Mouse (Mus musculus) MEL (cell line): Measurements from ENCODE around the gene Prdm16. TPM values are rescaled to one million over a fixed set of nuclear protein-coding genes. Genes with fewer than 3 reads are reported as not detected.

Experiments
- DNase-seq: peaks from one replicate; pipeline ENCODE4 v3.0.0; 2011; ENCODE audit warnings: low read depth, low spot score
- H3K27ac ChIP-seq: 2 replicates; pipeline ENCODE4 v1.5.1; 2012; ENCODE audit warnings: low read depth, mild to moderate bottlenecking, control low read depth, low read length, moderate library complexity; ENCODE audit not compliant: control insufficient read depth
- H3K27me3 ChIP-seq, 2 experiments: fragments of 150-350 bp in 1 of 2; sonication (generic) in 1 of 2; 2 replicates each; pipeline ENCODE4 v1.6.1; 2012; ENCODE audit warnings: low read length in 2 of 2, mild to moderate bottlenecking in 2 of 2, improper control_type of control experiment in 1 of 2, moderate library complexity in 1 of 2; ENCODE audit not compliant: insufficient read depth in 2 of 2, control insufficient read depth in 1 of 2
- H3K36me3 ChIP-seq, 2 experiments: 2 replicates each; pipeline ENCODE4 v1.6.1; 2012 to 2014; ENCODE audit warnings: low read length in 2 of 2, improper control_type of control experiment in 1 of 2, inconsistent platforms in 1 of 2, mild to moderate bottlenecking in 1 of 2; ENCODE audit not compliant: insufficient read depth in 2 of 2, control insufficient read depth in 1 of 2
- H3K4me1 ChIP-seq, 2 experiments: fragments of 150-350 bp in 1 of 2; sonication (generic) in 1 of 2; 2 replicates each; pipeline ENCODE4 v1.6.1; 2012; ENCODE audit warnings: low read length in 2 of 2, improper control_type of control experiment in 1 of 2, mild to moderate bottlenecking in 1 of 2; ENCODE audit not compliant: insufficient read depth in 2 of 2, control insufficient read depth in 1 of 2
- H3K4me3 ChIP-seq, 2 experiments: fragments of 150-350 bp in 1 of 2; sonication (generic) in 1 of 2; 2 replicates each; pipeline ENCODE4 v1.5.1; 2012; ENCODE audit warnings: low read depth in 2 of 2, low read length in 2 of 2, mild to moderate bottlenecking in 2 of 2, moderate library complexity in 2 of 2, control low read depth in 1 of 2, improper control_type of control experiment in 1 of 2; ENCODE audit not compliant: control insufficient read depth in 1 of 2, insufficient read depth in 1 of 2
- H3K79me2 ChIP-seq: 2 replicates; pipeline ENCODE4 v1.6.1; 2012; ENCODE audit warnings: mild to moderate bottlenecking, low read length, moderate library complexity; ENCODE audit not compliant: control insufficient read depth, poor library complexity, insufficient read depth
- H3K9ac ChIP-seq: 2 replicates; pipeline ENCODE4 v1.6.1; 2012; ENCODE audit warnings: low read depth, mild to moderate bottlenecking, control low read depth, low read length, moderate library complexity; ENCODE audit not compliant: control insufficient read depth, poor library complexity, severe bottlenecking
- H3K9me3 ChIP-seq: fragments of 150-350 bp; sonication (generic); replicated peaks from 2 replicates; pipeline ENCODE4 v1.6.1; 2012; ENCODE audit warnings: mild to moderate bottlenecking, low read length, improper control_type of control experiment, moderate library complexity; ENCODE audit not compliant: insufficient read depth
- BHLHE40 ChIP-seq: IDR thresholded peaks from 2 replicates; pipeline ENCODE4 v1.6.1; 2012; ENCODE audit warnings: low read depth, mild to moderate bottlenecking, inconsistent platforms, low read length, improper control_type of control experiment, borderline replicate concordance
- CHD1 ChIP-seq: IDR thresholded peaks from 2 replicates; pipeline ENCODE4 v1.6.1; 2012; ENCODE audit warnings: low read depth, mild to moderate bottlenecking, inconsistent platforms, low read length, improper control_type of control experiment
- CTCF ChIP-seq, 3 experiments: IDR thresholded peaks in 2 of 3; conservative IDR thresholded peaks in 1 of 3; 2 replicates each; pipeline ENCODE4 v1.5.1; 2011 to 2012; ENCODE audit warnings: low read length in 3 of 3, low read depth in 2 of 3, mild to moderate bottlenecking in 2 of 3, improper control_type of control experiment in 1 of 3, inconsistent platforms in 1 of 3, mixed read lengths in 1 of 3, moderate library complexity in 1 of 3; ENCODE audit not compliant: control insufficient read depth in 1 of 3, insufficient read depth in 1 of 3, poor library complexity in 1 of 3, severe bottlenecking in 1 of 3
- JUND ChIP-seq: IDR thresholded peaks from 2 replicates; pipeline ENCODE4 v1.6.1; 2011; ENCODE audit warnings: low read depth, mild to moderate bottlenecking, improper control_type of control experiment, low read length
- MAFK ChIP-seq: IDR thresholded peaks from 2 replicates; pipeline ENCODE4 v1.6.1; 2011; ENCODE audit warnings: low read depth, mild to moderate bottlenecking, low read length, improper control_type of control experiment, borderline replicate concordance
- MEF2A ChIP-seq: IDR thresholded peaks from 2 replicates; pipeline ENCODE4 v1.6.1; 2014; ENCODE audit warnings: low read depth, mild to moderate bottlenecking, inconsistent platforms, low read length, improper control_type of control experiment; ENCODE audit not compliant: poor library complexity, insufficient replicate concordance, severe bottlenecking; ENCODE audit errors: extremely low read depth
- MXI1 ChIP-seq: IDR thresholded peaks from 2 replicates; pipeline ENCODE4 v1.6.1; 2011; ENCODE audit warnings: mild to moderate bottlenecking, low read depth, low read length, improper control_type of control experiment
- POLR2AphosphoS5 ChIP-seq: IDR thresholded peaks from 2 replicates; pipeline ENCODE4 v1.6.1; 2012; ENCODE audit warnings: low read depth, borderline replicate concordance, mild to moderate bottlenecking, inconsistent platforms, low read length, moderate library complexity, mixed read lengths
- RCOR1 ChIP-seq: IDR thresholded peaks from 2 replicates; pipeline ENCODE4 v1.6.1; 2012; ENCODE audit warnings: low read depth, mild to moderate bottlenecking, inconsistent platforms, low read length, improper control_type of control experiment
- TCF12 ChIP-seq: IDR thresholded peaks from 2 replicates; pipeline ENCODE4 v1.6.1; 2014; ENCODE audit warnings: low read depth, mild to moderate bottlenecking, inconsistent platforms, low read length, improper control_type of control experiment, moderate library complexity
- UBTF ChIP-seq: IDR thresholded peaks from 2 replicates; pipeline ENCODE4 v1.6.1; 2012; ENCODE audit warnings: low read depth, mild to moderate bottlenecking, inconsistent platforms, low read length, improper control_type of control experiment, moderate library complexity, borderline replicate concordance; ENCODE audit not compliant: insufficient read depth
- ZKSCAN1 ChIP-seq: IDR thresholded peaks from 2 replicates; pipeline ENCODE4 v1.6.1; 2012; ENCODE audit warnings: low read depth, mild to moderate bottlenecking, inconsistent platforms, low read length, improper control_type of control experiment, moderate library complexity
- polyA plus RNA-seq, 2 experiments: library from polyadenylated mRNA; stranded (reverse) in 1 of 2; unstranded in 1 of 2; fragments of >175 nt in 1 of 2; fragments of >200 nt in 1 of 2; gene quantifications; 2 replicates each; pipeline versions ENCODE4 v1.2.1 to v1.2.4; 2012; ENCODE audit warnings: low replicate concordance in 2 of 2, low read depth in 1 of 2; ENCODE audit not compliant: insufficient read length in 2 of 2, insufficient read depth in 1 of 2, missing spikeins in 1 of 2
- total RNA-seq: library from RNA; depleted of rRNA; stranded (reverse); fragments of 300-350 nt; gene quantifications from 2 replicates; pipeline ENCODE4 v1.2.3, GENCODE M21; 2012

Gene Prdm16
- total and polyA plus RNA-seq, 3 experiments: not detected

- Histone ChIP-seq H3K27ac (no peak overlapping the region), H3K79me2 (no peaks in the 10 kb centered on the region)
Measured at GRCm38 (mm10) chr4:154325410-154325809, 311.3 kb downstream of the Prdm16 start.

GRCm38 (mm10) chr4:154313622-154313967 is 323.1 kb downstream of the Prdm16 start:
- H3K27ac ChIP-seq: no peak overlapping the region
- H3K4me3 ChIP-seq: no peak overlapping the region
- DNase-seq: no peak
- H3K79me2 ChIP-seq: no peaks in the 10 kb centered on the region
- no peaks in the 10 kb centered on the region for H3K27me3 ChIP-seq
- H3K9me3 ChIP-seq: no peaks in the 10 kb centered on the region
- no peaks in the 10 kb centered on the region for H3K36me3 ChIP-seq
- TF ChIP-seq MAFK (no peak), CHD1 (no peak), ZKSCAN1 (no peak)
- no peak overlapping the region for H3K9ac ChIP-seq
- no peaks in the 10 kb centered on the region for H3K4me1 ChIP-seq

More at GRCm38 (mm10) chr4:154325410-154325809, 311.3 kb downstream of the Prdm16 start:
- H3K9me3 ChIP-seq: no peaks in the 10 kb centered on the region
- H3K27me3 ChIP-seq: no peaks in the 10 kb centered on the region
- H3K4me3 ChIP-seq: no peak overlapping the region
- DNase-seq: no peak
- no peaks in the 10 kb centered on the region for H3K36me3 ChIP-seq
- TF ChIP-seq MXI1 (no peak), TCF12 (no peak), UBTF (no peak), RCOR1 (no peak), CTCF (IDR thresholded peaks at IDR 0.05 in 2 of 3, conservative IDR thresholded peaks at IDR 0.05 in 1 of 3; ENCODE audit: control insufficient read depth in 1 of 3, insufficient read depth in 1 of 3, low read depth in 2 of 3, low read length in 3 of 3, poor library complexity in 1 of 3, severe bottlenecking in 1 of 3) (no peak), MEF2A (no peak), POLR2AphosphoS5 (no peak)
- H3K9ac ChIP-seq: no peak overlapping the region
- no peaks in the 10 kb centered on the region for H3K4me1 ChIP-seq

GRCm38 (mm10) chr4:154312935-154313621 is 323.6 kb downstream of the Prdm16 start:
- Histone ChIP-seq H3K79me2 (no peaks in the 10 kb centered on the region), H3K27me3 (no peaks in the 10 kb centered on the region), H3K4me1 (no peaks in the 10 kb centered on the region), H3K9me3 (no peaks in the 10 kb centered on the region), H3K27ac (no peak overlapping the region), H3K4me3 (no peak overlapping the region), H3K9ac (no peak overlapping the region), H3K36me3 (no peaks in the 10 kb centered on the region)
- TF ChIP-seq UBTF: no peak
- no peak for TF ChIP-seq JUND
- TF ChIP-seq MAFK: no peak
- TF ChIP-seq BHLHE40: no peak
- no peak for TF ChIP-seq MXI1
- DNase-seq: no peak
